Mouse (Mus musculus) WW6 (cell line): ENCODE measurements around the gene Fes.
A peak's percentile ranks its signal among the peaks of the same experiment; 100 is the strongest.

Source experiments
- DNase-seq: peaks from one replicate; pipeline ENCODE4 v3.0.0-alpha.2; 2013; ENCODE audit warnings: low read depth, low spot score

Gene Fes

GRCm38 (mm10) chr7:80343270-80344018 is 44.3 kb downstream of the Fes start:
- DNase-seq, result no peak

- peak; percentile 89 for DNase-seq
These were observed 44.9 kb downstream of the Fes start, which contains the start of gene Hddc3 for GRCm38 (mm10) chr7:80342858-80343257. Hddc3 (plus strand) TSS chr7:80343104.

GRCm38 (mm10) chr7:80341793-80342192 is 46.0 kb downstream of the Fes start:
- no peak for DNase-seq

- no peak for DNase-seq
These were observed 47.0 kb downstream of the Fes start, which contains the start of gene Unc45a for GRCm38 (mm10) chr7:80340793-80341192. Unc45a (minus strand) TSS chr7:80341005.

GRCm38 (mm10) chr7:80339793-80340628 is 47.7 kb downstream of the Fes start:
- peak; percentile 91 for DNase-seq

- no peak for DNase-seq
These were observed 48.4 kb downstream of the Fes start for GRCm38 (mm10) chr7:80339371-80339770.

- no peak for DNase-seq
These were observed 50.8 kb downstream of the Fes start for GRCm38 (mm10) chr7:80336932-80337331.

- no peak for DNase-seq
These were observed 52.9 kb downstream of the Fes start for GRCm38 (mm10) chr7:80334848-80335247.

GRCm38 (mm10) chr7:80331433-80331832 is 56.3 kb downstream of the Fes start:
- DNase-seq, result no peak

GRCm38 (mm10) chr7:80330278-80330677 is 57.5 kb downstream of the Fes start:
- DNase-seq, result no peak
